Mouse (Mus musculus) ES-E14 (cell line): ENCODE results near the gene Igfn1. TPM values are rescaled to one million over a fixed set of nuclear protein-coding genes. Genes with fewer than 3 reads are reported as not detected.

Experiments
- DNase-seq: peaks from one replicate; pipeline ENCODE4 v3.0.0-alpha.2; 2013; ENCODE audit warnings: low read depth, low spot score
- H3K27ac ChIP-seq: 2 replicates; pipeline ENCODE4 v1.5.1; 2012; ENCODE audit warnings: low read depth, mild to moderate bottlenecking, low read length, moderate library complexity, mixed read lengths; ENCODE audit not compliant: poor library complexity, insufficient read depth, severe bottlenecking
- H3K36me3 ChIP-seq: 2 replicates; pipeline ENCODE4 v1.6.1; 2012; ENCODE audit warnings: mild to moderate bottlenecking, low read length, moderate library complexity, mixed read lengths; ENCODE audit not compliant: control insufficient read depth, poor library complexity, insufficient read depth, severe bottlenecking
- H3K4me1 ChIP-seq, 2 experiments: fragments of 150-350 bp in 1 of 2; sonication (generic) in 1 of 2; 2 replicates each; pipeline ENCODE4 v1.6.1; 2012; ENCODE audit warnings: low read length in 2 of 2, mild to moderate bottlenecking in 1 of 2, mixed read lengths in 1 of 2; ENCODE audit not compliant: control insufficient read depth in 2 of 2, insufficient read depth in 2 of 2, poor library complexity in 1 of 2
- H3K4me3 ChIP-seq, 2 experiments: fragments of 150-350 bp in 1 of 2; sonication (generic) in 1 of 2; 2 replicates each; pipeline ENCODE4 v1.5.1; 2012; ENCODE audit warnings: low read length in 2 of 2, low read depth in 1 of 2, mild to moderate bottlenecking in 1 of 2, mixed read lengths in 1 of 2; ENCODE audit not compliant: insufficient read depth in 1 of 2, poor library complexity in 1 of 2, severe bottlenecking in 1 of 2
- H3K9ac ChIP-seq: 2 replicates; pipeline ENCODE4 v1.6.1; 2012; ENCODE audit warnings: low read depth, mild to moderate bottlenecking, low read length, mixed read lengths; ENCODE audit not compliant: poor library complexity, insufficient read depth, severe bottlenecking
- H3K9me3 ChIP-seq: fragments of 150-350 bp; sonication (generic); 2 replicates; pipeline ENCODE4 v1.6.1; 2012; ENCODE audit warnings: low read depth, mild to moderate bottlenecking, low read length; ENCODE audit not compliant: control insufficient read depth, insufficient read depth
- CHD2 ChIP-seq: IDR thresholded peaks from 2 replicates; pipeline ENCODE4 v1.6.1; 2014; ENCODE audit warnings: mild to moderate bottlenecking, low read depth, low read length, inconsistent platforms
- HCFC1 ChIP-seq: IDR thresholded peaks from 2 replicates; pipeline ENCODE4 v1.6.1; 2012; ENCODE audit warnings: low read length, inconsistent platforms, borderline replicate concordance; ENCODE audit not compliant: insufficient read depth
- MAFK ChIP-seq: IDR thresholded peaks from 2 replicates; pipeline ENCODE4 v1.6.1; 2014; ENCODE audit warnings: mild to moderate bottlenecking, low read depth, low read length, inconsistent platforms; ENCODE audit not compliant: insufficient read depth
- ZC3H11A ChIP-seq: IDR thresholded peaks from 2 replicates; pipeline ENCODE4 v1.6.1; 2012; ENCODE audit warnings: low read depth, mild to moderate bottlenecking, inconsistent platforms, low read length, borderline replicate concordance
- ZNF384 ChIP-seq: IDR thresholded peaks from 2 replicates; pipeline ENCODE4 v1.6.1; 2012; ENCODE audit warnings: low read depth, low read length, inconsistent platforms
- in situ Hi-C, 2 experiments: fragments of 600-800 bp; cut with MboI; formaldehyde crosslinking; loops; one replicate each; pipeline ENCODE4 v1.15.1; 2025; ENCODE audit warnings: low sequenced_read_pairs in 2 of 2, inconsistent platforms in 1 of 2; ENCODE audit not compliant: unreplicated experiment in 2 of 2
- total RNA-seq: library from RNA; depleted of rRNA; stranded (reverse); fragments of 300-350 nt; gene quantifications from 2 replicates; pipeline ENCODE4 v1.2.3, GENCODE M21; 2012

Gene Igfn1
- total RNA-seq, 1 experiment: 0.04 TPM

DNA sequence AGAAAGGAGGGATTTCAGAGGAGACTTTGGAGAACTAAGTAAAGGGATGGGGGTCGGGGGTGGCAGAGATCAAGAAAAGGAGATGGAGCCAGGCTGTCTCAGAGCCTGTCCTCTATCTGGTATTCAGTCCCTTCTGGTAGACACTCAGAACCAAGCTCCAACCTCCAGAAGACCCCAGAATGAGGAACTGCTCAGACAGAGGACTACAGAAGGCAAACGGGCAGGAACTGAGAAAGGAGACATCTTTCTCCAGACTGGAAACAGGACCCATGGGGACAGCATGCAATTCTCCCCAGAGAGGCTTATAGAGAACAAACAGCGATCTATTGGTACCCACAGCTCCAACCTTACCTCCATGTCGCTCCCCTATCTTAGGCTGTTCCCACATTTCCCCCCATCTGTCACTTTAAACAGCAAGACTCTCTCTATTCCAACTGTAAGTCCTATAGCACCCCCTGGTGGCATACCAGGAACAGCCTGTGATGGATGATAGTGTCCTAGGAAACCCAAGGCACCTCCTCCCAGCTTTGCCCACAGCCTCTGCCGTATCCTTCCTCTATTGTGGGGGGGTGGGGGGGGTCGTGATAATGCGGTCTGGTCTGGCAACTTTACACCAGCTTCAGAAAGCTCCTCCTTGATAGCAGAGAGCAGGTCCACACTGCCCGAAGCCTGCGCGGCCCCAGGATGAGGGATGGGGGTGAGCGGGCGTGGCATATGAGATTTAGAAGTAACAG lies 61.4 kb downstream of the Igfn1 start:
- in situ Hi-C loops: loop anchor here in 1 of 2 experiments (5.0 kb wide), 1 partner anchor 77 kb away; no protein-coding TSS in a partner anchor
- TF ChIP-seq CHD2: no peak
- TF ChIP-seq MAFK: no peak
- TF ChIP-seq ZNF384: no peak
- TF ChIP-seq HCFC1: no peak
- peak; percentile 66; the same call in 1 of the 2 replicates for TF ChIP-seq ZC3H11A
- peak; percentile 71 for DNase-seq
- Histone ChIP-seq H3K4me1 (no peaks in the 10 kb centered on the region), H3K9ac (no peak overlapping the region), H3K36me3 (no peaks in the 10 kb centered on the region), H3K27ac (no peak overlapping the region), H3K9me3 (no peaks in the 10 kb centered on the region), H3K4me3 (no peak overlapping the region)

DNA sequence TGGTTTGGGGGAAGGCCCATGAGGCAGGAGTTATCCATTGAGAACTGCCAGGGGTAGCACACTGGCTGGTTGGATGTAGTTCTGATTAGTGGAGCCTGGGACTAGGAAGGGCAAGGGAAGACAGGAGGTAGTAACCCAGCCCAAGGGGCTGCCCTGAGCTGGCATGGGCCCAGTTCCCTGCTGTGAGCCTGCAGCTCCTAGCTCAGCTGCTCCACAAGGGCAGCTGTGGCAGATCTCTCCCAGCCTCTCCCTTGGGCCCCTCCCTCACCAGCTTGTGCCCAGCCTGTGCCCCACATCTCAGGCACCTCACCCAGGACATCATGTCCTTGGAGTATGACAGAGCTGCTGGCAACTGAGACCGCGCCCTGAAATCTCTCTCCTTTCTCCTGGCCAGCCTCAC lies 62.4 kb downstream of the Igfn1 start:
- no peak overlapping the region for H3K27ac ChIP-seq
- H3K9me3 ChIP-seq: no peaks in the 10 kb centered on the region
- in situ Hi-C loops: no loop called here
- no peak overlapping the region for H3K4me3 ChIP-seq
- H3K4me1 ChIP-seq: no peaks in the 10 kb centered on the region
- no peak overlapping the region for H3K9ac ChIP-seq
- no peak for DNase-seq
- no peaks in the 10 kb centered on the region for H3K36me3 ChIP-seq
- TF ChIP-seq ZNF384: no peak
- TF ChIP-seq MAFK: no peak
- no peak for TF ChIP-seq HCFC1
- TF ChIP-seq ZC3H11A: no peak
- no peak for TF ChIP-seq CHD2

GRCm38 (mm10) chr1:135942116-135942515 lies 64.0 kb downstream of the Igfn1 start:
- Histone ChIP-seq H3K27ac (no peak overlapping the region), H3K4me3 (no peak overlapping the region)
- DNase-seq: no peak

GRCm38 (mm10) chr1:135941259-135942006 lies 64.7 kb downstream of the Igfn1 start:
- TF ChIP-seq MAFK (no peak), ZC3H11A (no peak), CHD2 (no peak), HCFC1 (no peak), ZNF384 (no peak)
- Histone ChIP-seq H3K9me3 (no peaks in the 10 kb centered on the region), H3K36me3 (no peaks in the 10 kb centered on the region), H3K27ac (no peak overlapping the region), H3K4me3 (no peak overlapping the region), H3K4me1 (no peaks in the 10 kb centered on the region), H3K9ac (no peak overlapping the region)
- in situ Hi-C loops: no loop called here
- DNase-seq: no peak

More at GRCm38 (mm10) chr1:135942116-135942515, 64.0 kb downstream of the Igfn1 start:
- in situ Hi-C loops: no loop called here
- Histone ChIP-seq H3K9ac (no peak overlapping the region), H3K36me3 (no peaks in the 10 kb centered on the region), H3K9me3 (no peaks in the 10 kb centered on the region), H3K4me1 (no peaks in the 10 kb centered on the region)
- TF ChIP-seq ZC3H11A (no peak), HCFC1 (no peak), CHD2 (no peak), MAFK (no peak)
